Mouse (Mus musculus) forebrain, embryonic 14.5 days (tissue): ENCODE measurements around the gene Car15. TPM values are rescaled to one million over a fixed set of nuclear protein-coding genes. Genes with fewer than 3 reads are reported as not detected.

Source experiments
- ATAC-seq: fragments of 200-750 bp; cut with Nextera tagmentation; 2 replicates; pipeline ENCODE4 v1.8.0; 2017; ENCODE audit warnings: mild to moderate bottlenecking, moderate library complexity
- DNase-seq: peaks from one replicate; pipeline ENCODE4 v3.0.0-alpha.2; 2015; ENCODE audit warnings: low spot score
- H3K27ac ChIP-seq: fragments of 300-500 bp; sonication (generic); 2 replicates; pipeline ENCODE4 v1.5.1; 2014; ENCODE audit warnings: low read depth, mild to moderate bottlenecking, control low read depth, low read length, moderate library complexity
- H3K27me3 ChIP-seq: fragments of 300-500 bp; sonication (generic); replicated peaks from 2 replicates; pipeline ENCODE4 v1.6.1; 2014; ENCODE audit warnings: low read length, control low read depth, mixed read lengths; ENCODE audit not compliant: control insufficient read depth, insufficient read depth
- H3K36me3 ChIP-seq: fragments of 300-500 bp; sonication (generic); 2 replicates; pipeline ENCODE4 v1.6.1; 2014; ENCODE audit warnings: low read length, control low read depth; ENCODE audit not compliant: control insufficient read depth, insufficient read depth
- H3K4me1 ChIP-seq: fragments of 300-500 bp; sonication (generic); 2 replicates; pipeline ENCODE4 v1.6.1; 2014; ENCODE audit warnings: antibody characterized with exemption, low read length, control low read depth; ENCODE audit not compliant: control insufficient read depth, insufficient read depth
- H3K4me2 ChIP-seq: fragments of 300-500 bp; sonication (generic); 2 replicates; pipeline ENCODE4 v1.6.1; 2014; ENCODE audit warnings: mild to moderate bottlenecking, control low read depth, low read length
- H3K4me3 ChIP-seq: fragments of 300-500 bp; sonication (generic); 2 replicates; pipeline ENCODE4 v1.5.1; 2014; ENCODE audit warnings: low read depth, low read length, control low read depth
- H3K9ac ChIP-seq: fragments of 300-500 bp; sonication (generic); 2 replicates; pipeline ENCODE4 v1.6.1; 2014; ENCODE audit warnings: mild to moderate bottlenecking, low read length, control low read depth, moderate library complexity
- H3K9me3 ChIP-seq: fragments of 300-500 bp; sonication (generic); replicated peaks from 2 replicates; pipeline ENCODE4 v1.6.1; 2016; ENCODE audit warnings: low read length, control low read depth, mixed read lengths; ENCODE audit not compliant: control insufficient read depth
- WGBS: fragments of 180-500 bp; shearing (Covaris S2); extraction: QIAGEN DNeasy Blood & Tissue Kit; methylation state at CpG from one replicate; pipeline ENCODE4 v1.1.7; 2014; 5-methylcytosine and 5-hydroxymethylcytosine counted together
- polyA plus RNA-seq: library from polyadenylated mRNA; unstranded; fragments of >200 nt; fragmentation: Nextera tagmentation; extraction: Ambion mirVana; gene quantifications from 2 replicates; pipeline ENCODE4 v1.2.1, GENCODE M21; 2014

Car15 gene
- polyA plus RNA-seq: 4.0 and 5.0 TPM in 2 replicates

DNA sequence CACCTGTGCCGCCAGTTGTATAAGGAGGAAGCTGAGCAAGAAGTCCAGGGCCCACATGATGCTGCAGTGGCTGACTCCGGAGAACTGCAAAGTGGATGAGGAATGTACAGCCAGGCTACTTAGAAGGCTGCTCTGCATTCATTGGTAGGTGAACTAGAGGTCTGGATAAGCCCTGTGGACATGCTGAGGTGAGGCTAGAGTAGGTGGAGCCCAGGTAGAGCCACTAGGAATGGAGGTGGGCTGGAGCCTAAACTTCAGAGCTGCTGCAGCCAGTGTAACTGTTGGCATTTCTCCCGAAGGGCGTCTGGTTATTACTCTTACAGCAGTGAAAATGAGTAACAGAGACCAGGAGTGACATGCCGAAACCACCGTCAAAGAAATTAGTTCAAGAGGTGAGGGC, at the start of gene Car15:
Car15 (minus strand) TSS at position 314 of the 400 bp plus-strand sequence.
- no peak within 1 kb of the TSS for H3K9ac ChIP-seq
- no peaks in the 10 kb centered on the region; the same call in 1 of the 2 replicates for H3K4me1 ChIP-seq
- H3K27me3 ChIP-seq: peaks cover 34% of the 10 kb centered on the region
- DNase-seq (no peak), ATAC-seq (no peak)
- 84% methylated on average over 6 of the region's 6 CpGs for WGBS
- H3K9me3 ChIP-seq: no peaks in the 10 kb centered on the region
- H3K27ac ChIP-seq: no peak within 1 kb of the TSS
- H3K36me3 ChIP-seq: peaks cover 40% of the 10 kb centered on the region
- no peak within 1 kb of the TSS for H3K4me2 ChIP-seq
- H3K4me3 ChIP-seq: no peak within 1 kb of the TSS

DNA sequence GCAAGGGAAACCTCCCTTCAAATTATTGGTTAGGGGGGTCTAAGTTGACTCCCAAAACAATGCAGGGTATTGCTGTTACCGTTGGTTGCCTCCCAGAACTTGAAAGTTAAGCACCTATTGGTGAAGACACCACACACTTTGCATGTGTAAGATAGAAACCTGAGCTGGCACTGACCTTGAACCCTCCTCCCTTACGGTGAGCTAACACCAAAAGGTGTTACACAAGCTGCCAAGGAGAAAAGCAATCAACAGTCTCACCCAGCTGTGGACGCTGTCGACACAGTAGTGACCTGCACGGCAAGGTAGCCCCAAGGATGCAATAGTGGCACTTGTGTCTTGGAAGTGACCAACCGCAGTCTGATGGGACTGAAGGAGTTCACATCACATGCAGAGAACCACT, 46.0 kb upstream of the Car15 start:
- peaks cover 18% of the 10 kb centered on the region; the same call in 1 of the 2 replicates for H3K36me3 ChIP-seq
- H3K4me1 ChIP-seq: peaks cover 2% of the 10 kb centered on the region; the same call in 1 of the 2 replicates
- H3K4me2 ChIP-seq: no peak overlapping the region
- ATAC-seq: no peak
- no peak overlapping the region for H3K9ac ChIP-seq
- H3K9me3 ChIP-seq: no peaks in the 10 kb centered on the region
- no peak for DNase-seq
- no peak overlapping the region for H3K27ac ChIP-seq
- H3K4me3 ChIP-seq: no peak overlapping the region
- 95% methylated on average over 6 of the region's 6 CpGs for WGBS
- no peaks in the 10 kb centered on the region for H3K27me3 ChIP-seq

DNA sequence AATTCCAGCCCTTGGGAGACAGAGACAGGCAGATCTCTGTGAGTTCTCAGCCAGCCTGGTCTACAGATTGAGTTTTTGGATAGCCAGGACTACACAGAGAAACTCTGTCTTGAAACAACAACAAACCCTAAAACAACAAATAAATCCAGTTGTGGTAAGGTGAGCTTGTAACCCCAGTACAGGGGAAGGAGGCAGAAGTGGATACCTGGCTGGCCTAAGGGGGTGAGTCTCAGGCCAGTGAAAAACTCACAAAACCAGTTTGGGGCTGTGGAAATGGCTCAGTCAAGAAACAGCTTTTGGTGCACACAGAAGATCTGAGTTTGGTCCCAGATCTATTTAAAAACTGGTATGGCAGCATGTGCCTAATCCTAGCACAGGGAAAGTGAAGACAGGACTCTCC, 44.0 kb upstream of the Car15 start:
- no peak for ATAC-seq
- no peak overlapping the region for H3K4me3 ChIP-seq

DNA sequence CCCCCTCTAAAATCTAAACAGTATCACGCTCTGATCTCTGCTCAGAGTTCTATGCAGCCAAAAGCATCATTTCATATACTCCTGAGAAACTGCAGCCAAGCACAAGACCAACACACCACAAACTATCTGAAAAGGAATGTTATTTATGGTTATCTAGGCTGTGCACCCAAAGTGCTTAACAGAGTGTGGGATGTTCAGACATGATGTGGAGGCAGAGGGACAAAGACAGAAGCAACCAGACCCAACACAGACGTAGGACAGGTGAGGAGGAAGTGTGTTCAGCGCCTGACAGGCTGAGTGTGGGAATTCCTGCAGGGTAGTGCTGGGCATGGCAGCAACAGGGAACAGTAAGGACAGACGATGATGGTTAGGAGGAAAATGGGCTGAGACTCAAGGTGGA, 41.4 kb upstream of the Car15 start:
- 96% methylated on average over 4 of the region's 4 CpGs for WGBS
- H3K9ac ChIP-seq: no peak overlapping the region
- DNase-seq (no peak), ATAC-seq (no peak)
- peaks cover 14% of the 10 kb centered on the region; the same call in 1 of the 2 replicates for H3K36me3 ChIP-seq
- H3K4me2 ChIP-seq: no peak overlapping the region
- no peak overlapping the region for H3K27ac ChIP-seq
- no peaks in the 10 kb centered on the region for H3K9me3 ChIP-seq
- H3K4me1 ChIP-seq: no peaks in the 10 kb centered on the region
- no peaks in the 10 kb centered on the region for H3K27me3 ChIP-seq
- H3K4me3 ChIP-seq: no peak overlapping the region

More for the DNA sequence above, 44.0 kb upstream of the Car15 start:
- DNase-seq: no peak
- H3K27me3 ChIP-seq: no peaks in the 10 kb centered on the region
- no peak overlapping the region for H3K27ac ChIP-seq
- no peak overlapping the region for H3K9ac ChIP-seq
- no peak overlapping the region for H3K4me2 ChIP-seq
- no peaks in the 10 kb centered on the region for H3K9me3 ChIP-seq
- H3K4me1 ChIP-seq: peaks cover 2% of the 10 kb centered on the region; the same call in 1 of the 2 replicates
- peaks cover 20% of the 10 kb centered on the region; the same call in 1 of the 2 replicates for H3K36me3 ChIP-seq

DNA sequence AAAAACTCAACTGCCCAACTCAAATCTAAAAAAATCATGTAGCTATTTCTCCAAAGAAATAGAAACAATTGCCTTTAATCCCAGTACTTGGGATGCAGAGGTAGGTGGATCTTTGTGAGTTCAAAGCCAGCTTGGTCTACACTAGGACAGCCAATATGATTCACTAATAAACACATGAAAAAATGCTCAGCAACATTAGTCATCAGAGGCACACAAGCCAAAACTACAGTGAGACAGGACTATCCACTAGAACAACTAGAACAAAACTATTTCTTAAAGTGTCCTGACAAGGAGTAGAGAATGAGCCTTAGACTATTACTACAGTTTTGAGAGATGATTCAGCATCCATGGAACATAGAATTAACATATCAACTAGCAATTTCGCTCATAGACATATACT, 37.9 kb upstream of the Car15 start:
- Histone ChIP-seq H3K4me2 (no peak overlapping the region), H3K9me3 (no peaks in the 10 kb centered on the region), H3K4me3 (no peak overlapping the region), H3K9ac (no peak overlapping the region), H3K4me1 (no peaks in the 10 kb centered on the region), H3K27me3 (no peaks in the 10 kb centered on the region), H3K36me3 (peaks cover 23% of the 10 kb centered on the region), H3K27ac (no peak overlapping the region)
- WGBS: 95% methylated on average over 1 of the region's 1 CpGs
- ATAC-seq: no peak
- no peak for DNase-seq

DNA sequence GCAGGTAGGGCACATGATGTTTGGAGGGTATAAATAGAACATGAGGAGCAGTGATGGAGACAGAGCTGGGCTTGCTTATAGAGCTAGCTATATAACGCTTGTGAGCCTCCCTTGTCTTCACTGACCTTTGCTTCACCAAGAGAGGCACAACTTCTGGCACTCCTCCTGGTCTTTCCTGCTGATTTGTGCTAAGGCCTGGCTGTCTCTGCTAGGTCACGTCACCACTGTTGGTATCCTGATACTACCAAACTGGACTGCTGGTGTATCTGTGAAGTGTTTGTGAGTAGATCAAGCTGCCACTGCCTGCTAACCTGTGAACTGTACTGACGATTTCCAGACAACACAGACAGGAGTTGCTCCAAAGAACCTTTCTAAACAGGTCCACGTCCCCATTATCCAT, 37.0 kb upstream of the Car15 start:
- Histone ChIP-seq H3K9me3 (no peaks in the 10 kb centered on the region), H3K9ac (no peak overlapping the region), H3K36me3 (peaks cover 32% of the 10 kb centered on the region), H3K4me3 (no peak overlapping the region), H3K27ac (no peak overlapping the region), H3K27me3 (no peaks in the 10 kb centered on the region), H3K4me1 (no peaks in the 10 kb centered on the region), H3K4me2 (no peak overlapping the region)
- 89% methylated on average over 4 of the region's 4 CpGs for WGBS
- ATAC-seq: no peak
- no peak for DNase-seq

DNA sequence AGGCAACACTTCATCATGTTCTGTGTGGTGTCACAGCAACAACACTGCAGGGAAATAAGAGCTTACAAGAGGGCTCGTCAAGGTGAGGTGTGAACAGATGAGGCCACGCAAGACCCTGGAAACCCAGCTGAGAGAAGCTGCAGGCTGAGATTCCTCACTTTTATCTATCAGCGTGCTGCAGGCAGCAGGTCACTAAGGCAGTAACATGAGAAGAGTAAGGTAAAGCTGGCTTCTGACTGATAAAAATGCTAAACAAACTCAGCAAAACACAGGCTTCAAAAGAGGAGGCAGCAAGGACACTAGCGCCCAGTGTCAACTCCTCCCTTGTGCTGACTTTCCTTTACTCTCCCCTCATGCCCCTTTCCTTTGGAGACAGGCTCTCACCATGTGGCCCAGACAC, 34.8 kb upstream of the Car15 start:
- Histone ChIP-seq H3K36me3 (peaks cover 45% of the 10 kb centered on the region), H3K4me3 (no peak overlapping the region), H3K4me1 (no peaks in the 10 kb centered on the region), H3K9ac (no peak overlapping the region), H3K27me3 (no peaks in the 10 kb centered on the region), H3K4me2 (no peak overlapping the region), H3K27ac (no peak overlapping the region), H3K9me3 (no peaks in the 10 kb centered on the region)
- no peak for ATAC-seq
- DNase-seq: no peak
- WGBS: 80% methylated on average over 4 of the region's 4 CpGs

DNA sequence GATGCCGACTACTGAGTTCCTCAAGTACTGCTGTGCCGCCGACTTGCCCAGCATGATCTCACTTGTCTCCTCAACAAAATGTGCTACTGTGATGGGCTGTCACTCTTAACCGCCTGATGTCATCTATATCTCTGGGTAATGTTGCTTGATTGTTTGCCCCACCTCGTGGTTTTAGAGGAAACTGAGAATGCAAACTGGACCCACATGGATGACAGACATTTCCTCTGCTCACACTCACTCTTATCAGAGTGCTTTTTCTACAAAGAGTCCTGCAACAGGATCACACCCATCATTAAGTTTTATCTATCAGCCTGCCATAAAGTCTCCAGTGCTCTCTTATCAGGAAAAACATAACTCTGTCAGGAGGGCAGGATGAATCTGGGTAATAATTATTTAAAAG, 33.1 kb upstream of the Car15 start:
- Histone ChIP-seq H3K9ac (no peak overlapping the region), H3K9me3 (no peaks in the 10 kb centered on the region), H3K27me3 (no peaks in the 10 kb centered on the region), H3K36me3 (peaks cover 45% of the 10 kb centered on the region), H3K4me3 (no peak overlapping the region), H3K27ac (no peak overlapping the region), H3K4me2 (no peak overlapping the region), H3K4me1 (no peaks in the 10 kb centered on the region)
- ATAC-seq: no peak
- no peak for DNase-seq
- WGBS: 93% methylated on average over 5 of the region's 5 CpGs

DNA sequence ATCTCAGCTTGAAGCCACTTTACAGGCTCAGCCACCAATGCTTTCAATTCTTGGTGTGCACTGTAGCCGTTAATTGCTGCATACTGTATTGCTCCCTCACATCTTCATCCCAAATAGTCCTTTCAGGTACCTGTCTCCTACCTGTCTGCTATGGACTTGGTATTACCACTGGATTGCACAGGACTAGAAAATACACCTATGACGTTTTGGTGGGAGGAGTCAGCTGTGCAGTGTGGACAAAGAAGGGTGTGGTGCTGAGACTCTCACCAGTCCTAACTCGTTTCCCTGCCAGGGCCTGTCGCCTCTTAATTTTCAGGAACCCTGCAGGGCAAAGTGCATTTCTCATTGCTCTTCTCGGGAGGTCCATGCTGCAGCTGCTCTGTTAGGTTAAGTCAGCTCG, 27.6 kb upstream of the Car15 start:
- ATAC-seq (no peak), DNase-seq (no peak)
- H3K4me3 ChIP-seq: no peak overlapping the region
- no peaks in the 10 kb centered on the region for H3K27me3 ChIP-seq
- H3K9me3 ChIP-seq: no peaks in the 10 kb centered on the region
- H3K4me1 ChIP-seq: no peaks in the 10 kb centered on the region
- H3K27ac ChIP-seq: no peak overlapping the region
- no peak overlapping the region for H3K4me2 ChIP-seq
- H3K9ac ChIP-seq: no peak overlapping the region
- H3K36me3 ChIP-seq: peaks cover 32% of the 10 kb centered on the region
- WGBS: 66% methylated on average over 6 of the region's 6 CpGs
